Mouse (Mus musculus): ENCODE data around the gene Egln2.

Egln2 gene

DNA sequence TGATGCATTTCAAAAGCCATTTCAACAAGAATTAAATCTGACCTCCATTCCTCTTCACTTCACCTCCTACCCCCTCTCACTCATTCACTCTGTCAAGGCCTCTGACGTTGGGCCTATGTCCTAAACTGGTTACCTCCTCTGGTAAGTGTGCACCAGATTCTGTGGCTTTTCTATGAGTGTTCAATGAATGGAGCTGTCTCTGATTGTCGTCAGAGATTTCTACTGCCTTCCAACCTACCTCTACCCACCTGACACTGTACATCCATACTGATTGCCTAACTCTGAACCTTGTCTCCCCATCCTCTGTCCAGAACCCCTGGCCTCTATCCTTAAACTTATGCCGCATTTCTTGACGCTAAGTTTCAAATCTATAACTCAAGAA lies 11.3 kb upstream of the Egln2 start:
- DNase-seq (ENCODE audit: extremely low spot score, low read depth, low spot score), result no peak

DNA sequence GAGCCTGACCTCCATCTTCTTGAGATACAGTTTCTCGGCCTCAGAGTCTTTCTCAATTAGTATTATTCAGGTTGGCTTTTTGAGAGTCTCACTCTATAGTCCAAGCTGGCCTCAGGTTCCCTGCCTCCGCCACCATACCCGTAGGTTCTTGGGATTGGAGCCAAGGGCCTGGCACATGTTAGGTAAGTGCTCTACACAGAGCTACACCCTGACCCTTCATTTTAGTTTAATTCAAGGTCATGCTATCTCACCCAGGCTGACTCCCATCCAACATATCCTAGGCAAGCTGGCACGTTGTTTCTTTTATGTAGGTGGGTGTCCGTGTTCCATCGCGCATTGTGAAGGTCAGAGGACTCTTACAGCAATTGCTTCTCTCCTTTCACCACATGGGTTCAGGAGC lies 8.3 kb upstream of the Egln2 start:
- no peak for DNase-seq (ENCODE audit: extremely low spot score, low read depth, low spot score)

DNA sequence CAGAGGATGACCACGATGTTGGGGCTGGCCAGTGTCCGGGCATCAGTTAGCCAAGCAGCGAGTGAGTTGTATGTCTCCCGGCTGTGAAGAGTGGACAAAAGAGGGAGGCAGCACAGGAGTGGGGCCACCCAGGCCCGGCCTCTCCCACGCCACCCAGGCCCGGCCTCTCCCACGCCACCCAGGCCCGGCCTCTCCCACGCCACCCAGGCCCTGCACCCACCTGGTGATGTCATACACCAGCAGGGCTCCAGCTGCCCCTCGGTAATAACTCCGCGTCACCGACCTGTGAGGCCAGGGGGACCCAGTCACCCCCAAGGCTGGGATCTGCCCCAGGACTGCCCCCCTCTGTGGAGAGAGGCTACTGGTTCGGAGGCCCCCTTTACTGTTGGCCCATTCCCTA lies 7.9 kb upstream of the Egln2 start:
- no peak for DNase-seq (ENCODE audit: extremely low spot score, low read depth, low spot score)

- no peak for DNase-seq (ENCODE audit: extremely low spot score, low read depth, low spot score)
Observed at GRCm38 (mm10) chr7:27170981-27171380, 4.4 kb upstream of the Egln2 start.

- DNase-seq (ENCODE audit: extremely low spot score, low read depth, low spot score), result no peak
Observed at GRCm38 (mm10) chr7:27168371-27168770, 1.8 kb upstream of the Egln2 start.

DNA sequence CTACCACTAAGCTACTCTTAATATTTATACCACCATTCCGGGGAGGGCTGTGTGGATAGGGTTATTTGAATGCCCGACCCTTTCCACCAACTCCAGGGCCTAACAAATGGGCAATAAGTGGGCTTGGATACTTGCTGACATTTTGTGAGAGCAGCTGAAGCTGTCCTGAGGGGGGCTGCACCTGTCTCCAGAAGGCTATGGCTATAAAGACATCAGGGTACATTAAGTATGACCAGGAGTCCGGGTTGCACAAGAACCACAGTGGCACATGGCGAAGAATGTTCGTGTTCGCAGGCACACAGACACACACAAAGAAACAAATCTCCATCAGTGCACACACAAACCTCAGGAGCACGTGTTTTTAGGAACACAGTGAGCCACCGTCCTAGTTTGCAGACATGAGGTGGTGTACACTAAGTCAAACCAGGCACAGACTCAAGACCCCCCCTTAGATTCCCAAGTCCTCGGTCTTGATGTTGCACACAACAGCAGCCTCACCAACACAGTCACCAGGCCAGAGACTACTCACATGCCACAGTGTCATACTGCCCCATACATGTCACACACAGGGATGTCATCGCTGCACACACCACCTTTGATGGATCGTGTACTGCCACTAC lies 983 bp upstream of the Egln2 start:
- DNase-seq (ENCODE audit: extremely low spot score, low read depth, low spot score), result no peak

DNA sequence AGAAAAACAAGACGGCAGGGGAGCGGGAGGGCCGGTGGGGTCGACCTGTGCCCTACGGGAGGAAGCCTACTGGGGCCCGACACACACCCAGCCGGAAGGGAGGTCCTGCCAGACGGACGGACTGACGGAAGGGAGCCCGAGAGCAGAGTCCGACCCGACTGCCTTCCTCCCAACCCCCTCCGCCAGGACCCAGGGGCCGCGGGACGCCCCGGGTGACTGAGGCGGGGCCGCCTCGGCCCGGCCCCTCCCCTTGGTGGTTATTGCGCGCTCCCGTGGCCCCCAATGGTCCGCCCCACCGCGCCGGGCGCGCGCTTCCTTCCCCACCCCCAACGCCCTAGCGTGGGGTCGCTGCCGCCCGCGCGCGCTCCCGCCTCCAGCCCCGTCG lies 381 bp downstream of the Egln2 start:
- DNase-seq (ENCODE audit: extremely low spot score, low read depth, low spot score), result no peak

- no peak for DNase-seq (ENCODE audit: extremely low spot score, low read depth, low spot score)
Observed at GRCm38 (mm10) chr7:27165696-27166095, 906 bp downstream of the Egln2 start.

DNA sequence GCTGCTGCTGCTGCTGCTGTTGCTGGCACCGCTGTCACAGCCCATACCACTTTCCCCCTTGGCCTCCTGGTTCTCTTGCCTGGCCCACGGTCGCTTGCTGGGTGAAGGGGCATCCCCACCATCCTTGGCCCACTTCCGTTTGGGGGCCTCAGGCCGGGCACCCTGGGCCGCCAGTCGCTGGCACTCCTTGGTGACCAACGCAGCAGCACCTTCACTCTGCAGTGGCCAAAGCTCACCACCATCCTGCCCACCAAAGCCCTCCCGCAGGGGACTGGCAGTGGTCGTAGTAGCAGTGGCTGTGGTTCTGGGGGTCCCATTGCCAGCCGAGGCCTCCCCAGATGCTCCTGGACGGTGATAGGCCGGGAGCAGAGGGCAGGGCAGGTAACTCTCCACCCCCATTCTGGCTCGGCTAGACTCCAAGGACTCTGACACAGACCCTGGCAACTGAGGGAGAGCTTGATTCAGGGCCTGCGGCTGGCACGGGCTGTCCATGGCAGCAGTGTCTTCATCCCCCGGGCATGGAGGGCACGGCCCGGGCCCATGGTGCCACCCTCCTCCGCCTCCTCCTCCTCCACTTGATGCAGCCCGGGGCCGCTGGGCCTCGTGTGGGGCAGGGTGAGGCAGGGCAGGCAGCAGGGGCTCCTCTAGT lies 1.5 kb downstream of the Egln2 start:
- DNase-seq (ENCODE audit: extremely low spot score, low read depth, low spot score), result no peak

DNA sequence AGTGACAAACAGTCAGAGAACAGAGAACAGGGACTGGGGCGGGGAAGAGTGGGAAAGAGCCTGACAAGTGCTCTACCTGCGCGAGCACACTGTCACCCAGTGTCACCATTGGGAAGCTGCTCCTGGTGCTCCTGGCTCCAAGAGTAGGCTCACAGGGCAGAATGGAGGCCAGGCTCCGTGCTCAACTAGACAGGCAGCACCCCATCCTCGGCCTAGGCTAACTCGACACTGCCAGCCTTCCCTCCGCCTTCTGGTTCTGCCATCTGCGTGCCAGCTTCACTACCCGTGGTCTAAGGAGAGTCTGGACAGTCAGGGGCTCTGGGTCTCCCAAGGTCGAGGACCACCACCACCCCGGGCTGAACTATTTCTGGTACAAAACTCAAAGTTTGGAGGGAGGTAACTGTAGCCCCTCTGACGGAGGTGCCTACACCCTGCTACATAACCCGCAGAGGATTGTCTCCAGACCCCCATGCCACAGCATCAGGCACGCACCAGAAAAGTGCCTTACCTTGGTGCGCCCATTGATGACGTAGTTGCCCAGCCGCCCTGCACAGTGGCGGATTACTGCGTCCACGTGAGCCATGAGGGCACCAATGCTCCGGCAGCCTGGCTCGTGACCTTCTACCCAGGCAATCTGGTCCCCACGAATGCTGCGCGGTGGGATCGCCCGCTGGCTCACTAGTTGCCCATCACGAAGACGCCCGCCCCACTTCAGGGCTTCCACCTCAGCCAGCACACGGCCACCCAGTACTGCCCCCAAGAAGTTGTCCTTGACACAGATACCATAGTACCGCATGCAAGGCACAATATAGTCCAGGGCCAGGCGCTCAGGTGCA lies 2.3 kb downstream of the Egln2 start:
- DNase-seq (ENCODE audit: extremely low spot score, low read depth, low spot score), result no peak

GRCm38 (mm10) chr7:27163450-27163805 lies 3.2 kb downstream of the Egln2 start:
- DNase-seq (ENCODE audit: extremely low spot score, low read depth, low spot score), result no peak

DNA sequence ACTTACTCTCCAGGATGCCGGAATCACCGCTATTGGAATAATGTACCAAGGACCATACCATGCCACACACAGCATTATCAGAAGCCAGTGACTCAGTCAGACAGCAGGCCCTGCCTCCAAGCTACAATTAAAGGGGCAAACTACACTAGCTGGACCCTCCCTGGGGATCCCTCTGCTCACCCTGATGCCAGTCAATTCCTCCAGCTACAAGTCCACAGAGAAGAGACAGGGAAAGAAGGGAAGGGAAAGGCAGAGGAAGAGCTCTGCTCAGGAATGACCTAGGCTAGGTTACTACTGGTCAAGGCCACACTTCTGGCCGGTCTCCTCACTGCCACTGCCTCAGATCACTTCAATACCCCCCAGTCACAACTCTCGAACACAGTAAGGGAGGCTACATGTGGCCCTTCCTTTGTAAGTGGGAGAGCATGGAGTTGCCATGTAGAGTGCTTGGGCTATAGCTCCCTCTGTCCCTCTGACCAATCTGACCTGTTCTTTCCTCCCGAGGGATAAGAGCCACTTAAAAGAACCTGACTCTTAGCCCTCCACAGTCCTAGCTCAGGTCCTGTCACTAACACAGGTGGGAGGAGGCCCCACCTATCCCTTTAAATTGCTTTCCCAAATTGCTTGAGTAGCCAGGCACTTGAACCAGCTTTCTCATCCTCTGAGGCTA lies 3.7 kb downstream of the Egln2 start:
- DNase-seq (ENCODE audit: extremely low spot score, low read depth, low spot score), result no peak

DNA sequence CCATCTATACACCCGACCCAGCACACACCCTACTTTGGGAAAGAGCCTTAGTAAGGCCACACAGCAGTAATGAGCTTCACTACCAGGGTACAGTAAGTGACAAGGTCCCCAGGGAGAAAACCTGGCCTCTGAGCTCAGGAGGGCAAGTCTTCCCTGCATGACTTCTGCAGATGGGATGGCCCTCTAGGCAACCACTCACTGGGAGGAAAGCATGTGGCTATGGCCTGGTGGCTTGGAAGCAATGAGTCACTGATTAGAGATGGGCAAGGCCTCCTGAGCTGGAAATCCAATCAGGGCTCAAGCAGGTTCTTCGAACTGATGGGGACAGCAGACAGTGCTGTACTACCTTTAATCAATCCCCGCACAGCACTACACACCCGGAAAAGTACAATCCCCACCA lies 4.9 kb downstream of the Egln2 start:
- no peak for DNase-seq (ENCODE audit: extremely low spot score, low read depth, low spot score)

GRCm38 (mm10) chr7:27160921-27161320 lies 5.7 kb downstream of the Egln2 start:
- no peak for DNase-seq (ENCODE audit: extremely low spot score, low read depth, low spot score)

GRCm38 (mm10) chr7:27159882-27160281 lies 6.7 kb downstream of the Egln2 start:
- DNase-seq (ENCODE audit: extremely low spot score, low read depth, low spot score), result no peak

DNA sequence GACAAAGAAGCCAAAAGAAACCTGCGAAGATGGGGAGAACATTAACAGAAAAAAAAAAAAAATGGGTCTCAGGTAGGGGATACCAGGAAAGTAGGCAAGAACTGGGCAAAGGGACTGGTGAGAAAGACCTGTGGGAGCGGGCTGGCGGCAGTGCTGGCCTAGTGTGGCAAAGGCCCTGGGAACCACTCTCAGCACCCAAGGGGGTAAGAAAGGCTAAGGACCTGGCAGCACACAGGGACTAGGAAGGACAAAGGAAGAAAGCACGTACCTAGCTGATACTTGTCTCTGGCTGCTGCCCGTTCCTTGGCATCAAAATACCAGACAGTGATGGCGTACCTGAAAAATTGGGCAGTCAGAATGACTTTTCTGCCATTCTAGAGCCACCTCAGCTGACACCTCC lies 7.3 kb downstream of the Egln2 start:
- DNase-seq (ENCODE audit: extremely low spot score, low read depth, low spot score), result no peak

DNA sequence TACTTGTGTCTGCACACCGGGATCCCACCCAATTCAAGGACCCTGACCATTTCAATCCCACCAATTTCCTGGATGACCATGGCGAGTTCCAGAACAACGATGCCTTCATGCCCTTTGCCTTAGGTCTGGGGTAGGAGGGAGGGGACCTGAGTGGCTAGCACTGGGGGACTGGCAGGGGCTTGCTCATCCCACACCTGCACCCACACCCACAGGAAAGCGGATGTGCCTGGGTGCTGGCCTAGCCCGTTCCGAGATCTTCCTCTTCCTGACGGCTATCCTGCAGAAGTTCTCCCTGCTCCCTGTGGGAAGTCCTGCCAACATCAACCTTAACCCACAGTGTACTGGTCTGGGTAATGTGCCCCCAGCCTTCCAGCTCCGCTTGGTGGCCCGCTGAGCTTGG lies 8.4 kb downstream of the Egln2 start:
- no peak for DNase-seq (ENCODE audit: extremely low spot score, low read depth, low spot score)

GRCm38 (mm10) chr7:27156005-27156404 lies 10.6 kb downstream of the Egln2 start:
- no peak for DNase-seq (ENCODE audit: extremely low spot score, low read depth, low spot score)

GRCm38 (mm10) chr7:27153205-27153764 lies 13.3 kb downstream of the Egln2 start, which contains the start of gene Cyp2t4:
Gene Cyp2t4, plus strand, starts transcription at chr7:27153714.
- no peak for DNase-seq (ENCODE audit: extremely low spot score, low read depth, low spot score)

GRCm38 (mm10) chr7:27136410-27136996 lies 30.1 kb downstream of the Egln2 start:
- DNase-seq (ENCODE audit: extremely low spot score, low read depth, low spot score), result no peak

DNA sequence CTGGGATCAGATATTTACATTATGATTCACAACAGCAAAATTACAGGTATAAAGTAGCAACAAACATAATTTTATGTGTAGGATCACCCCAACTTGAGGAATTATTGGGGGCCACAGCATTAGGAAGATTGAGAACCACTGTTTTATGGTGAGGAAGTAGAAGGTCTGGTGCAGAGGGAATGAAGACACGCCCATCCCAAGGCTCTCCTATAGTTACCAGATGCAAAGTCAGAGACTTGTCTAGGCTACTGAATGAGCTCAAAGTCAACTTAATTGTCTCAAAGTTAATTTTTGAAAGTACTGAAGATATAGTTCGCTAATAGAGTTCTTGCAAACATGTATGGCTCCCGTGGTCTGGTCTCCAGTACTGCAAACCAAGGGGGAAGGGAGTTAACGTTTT lies 32.8 kb downstream of the Egln2 start:
- DNase-seq (ENCODE audit: extremely low spot score, low read depth, low spot score), result no peak

Measured in hindlimb bud, embryonic 11.5 days (tissue).